Mouse (Mus musculus) liver, postnatal 0 days (tissue): Measurements from ENCODE around the gene Tnfrsf4. TPM values are rescaled to one million over a fixed set of nuclear protein-coding genes. Genes with fewer than 3 reads are reported as not detected.
A peak's percentile ranks its signal among the peaks of the same experiment; 100 is the strongest.

ENCODE experiments used
- ATAC-seq: fragments of 200-750 bp; cut with Nextera tagmentation; 2 replicates; pipeline ENCODE4 v1.8.0; 2017; ENCODE audit warnings: mild to moderate bottlenecking, moderate library complexity
- DNase-seq: peaks from one replicate; pipeline ENCODE4 v3.0.0-alpha.2; 2016
- H3K27ac ChIP-seq: fragments of 300-500 bp; sonication (generic); 2 replicates; pipeline ENCODE4 v1.5.1; 2014; ENCODE audit warnings: antibody characterized with exemption, moderate library complexity, mild to moderate bottlenecking, low read depth
- H3K27me3 ChIP-seq: fragments of 300-500 bp; sonication (generic); 2 replicates; pipeline ENCODE4 v1.6.1; 2014; ENCODE audit warnings: low read length, control low read depth, mixed read lengths; ENCODE audit not compliant: insufficient read depth
- H3K36me3 ChIP-seq: fragments of 300-500 bp; sonication (generic); replicated peaks from 2 replicates; pipeline ENCODE4 v1.6.1; 2014; ENCODE audit warnings: mild to moderate bottlenecking, control low read depth, low read length, moderate library complexity, mixed read lengths; ENCODE audit not compliant: insufficient read depth
- H3K4me1 ChIP-seq: fragments of 300-500 bp; sonication (generic); 2 replicates; pipeline ENCODE4 v1.6.1; 2014; ENCODE audit warnings: antibody characterized with exemption, mild to moderate bottlenecking, control low read depth; ENCODE audit not compliant: insufficient read depth
- H3K4me2 ChIP-seq: fragments of 300-500 bp; sonication (generic); 2 replicates; pipeline ENCODE4 v1.6.1; 2014; ENCODE audit warnings: low read depth, mild to moderate bottlenecking, low read length, moderate library complexity, mixed read lengths
- H3K4me3 ChIP-seq: fragments of 300-500 bp; sonication (generic); 2 replicates; pipeline ENCODE4 v1.5.1; 2014; ENCODE audit warnings: low read depth, low read length
- H3K9ac ChIP-seq: fragments of 300-500 bp; sonication (generic); replicated peaks from 2 replicates; pipeline ENCODE4 v1.6.1; 2014; ENCODE audit warnings: mild to moderate bottlenecking, moderate library complexity
- H3K9me3 ChIP-seq: fragments of 300-500 bp; sonication (generic); 2 replicates; pipeline ENCODE4 v1.6.1; 2016; ENCODE audit warnings: mild to moderate bottlenecking, control low read depth, low read length, mixed read lengths
- CTCF ChIP-seq: sonication (generic); IDR thresholded peaks from 2 replicates; pipeline ENCODE4 v1.5.1; 2016; ENCODE audit warnings: antibody characterized with exemption, low read depth
- EP300 ChIP-seq: IDR thresholded peaks from 2 replicates; pipeline ENCODE4 v1.6.1; 2016; ENCODE audit warnings: antibody characterized with exemption, low read depth, mild to moderate bottlenecking
- WGBS: fragments of 180-500 bp; shearing (Covaris S2); extraction: QIAGEN DNeasy Blood & Tissue Kit; methylation state at CpG from one replicate; pipeline ENCODE4 v1.1.7; 2014; ENCODE audit not compliant: insufficient replicate concordance; 5-methylcytosine and 5-hydroxymethylcytosine counted together
- polyA plus RNA-seq: library from polyadenylated mRNA; unstranded; fragments of >200 nt; fragmentation: Nextera tagmentation; extraction: Ambion mirVana; gene quantifications from 2 replicates; pipeline ENCODE4 v1.2.1, GENCODE M21; 2015

The Tnfrsf4 gene
- polyA plus RNA-seq, 1 experiment from 2014 or later, result 0.36 TPM

DNA sequence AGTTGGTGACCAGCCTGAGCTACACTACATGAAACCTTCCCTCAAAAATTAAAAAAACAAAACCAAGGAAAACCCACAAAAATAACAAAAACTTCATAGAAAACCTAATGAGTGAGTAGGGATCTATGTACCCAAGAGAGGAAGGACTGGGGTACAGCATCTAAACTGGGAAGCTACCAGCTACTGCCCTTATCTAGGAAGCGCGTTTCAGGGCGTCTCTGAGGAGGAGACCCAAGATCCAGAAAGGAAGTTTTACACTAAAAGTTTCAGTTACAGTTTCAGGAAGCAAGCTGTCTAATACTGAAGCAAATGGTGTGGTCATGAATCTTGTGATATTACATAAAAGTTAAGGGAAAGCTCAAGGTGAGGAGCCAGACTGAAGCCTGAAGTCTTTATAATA lies 36.1 kb downstream of the Tnfrsf4 start:
- TF ChIP-seq EP300 (no peak), CTCF (no peak)
- Histone ChIP-seq H3K27me3 (no peaks in the 10 kb centered on the region), H3K9me3 (no peaks in the 10 kb centered on the region), H3K9ac (no peak overlapping the region), H3K4me3 (no peak overlapping the region), H3K36me3 (no peaks in the 10 kb centered on the region), H3K27ac (no peak overlapping the region), H3K4me1 (peaks cover 3% of the 10 kb centered on the region; the same call in 1 of the 2 replicates), H3K4me2 (no peak overlapping the region)
- DNase-seq (no peak), ATAC-seq (no peak)
- WGBS, result 21% methylated on average over 3 of the region's 3 CpGs

DNA sequence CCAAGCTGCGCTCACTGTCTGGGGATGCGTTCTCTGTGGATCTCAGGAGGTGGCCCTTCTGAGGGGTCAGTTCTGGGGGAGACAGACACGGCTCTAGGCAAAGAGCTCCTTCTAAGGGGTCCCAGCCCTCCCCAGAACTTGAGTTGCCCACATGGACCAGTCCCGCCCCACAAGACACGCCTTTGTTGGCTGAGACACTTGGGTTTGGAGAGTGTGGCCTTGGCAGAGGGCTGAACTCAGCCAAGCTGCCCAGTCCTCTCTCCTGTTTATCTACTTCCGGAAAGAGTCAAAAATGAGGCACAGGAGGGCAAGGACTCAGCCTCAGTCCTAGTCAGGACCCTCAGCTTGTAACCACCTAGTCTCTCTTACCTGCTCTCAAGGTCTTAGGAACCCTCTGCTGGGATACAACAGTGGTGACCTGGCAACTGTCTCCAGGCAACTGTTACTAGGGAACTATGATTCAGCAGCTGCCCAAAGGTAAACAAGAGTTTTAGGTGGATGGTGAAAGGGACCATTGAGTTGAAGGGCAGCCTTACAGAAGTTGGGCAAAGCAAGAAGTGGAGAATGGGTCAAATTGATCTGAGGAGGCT lies 36.8 kb downstream of the Tnfrsf4 start:
- Histone ChIP-seq H3K27ac (no peak overlapping the region), H3K9me3 (no peaks in the 10 kb centered on the region), H3K36me3 (no peaks in the 10 kb centered on the region), H3K9ac (no peak overlapping the region), H3K4me2 (no peak overlapping the region), H3K4me1 (peaks cover 3% of the 10 kb centered on the region; the same call in 1 of the 2 replicates), H3K27me3 (no peaks in the 10 kb centered on the region), H3K4me3 (no peak overlapping the region)
- DNase-seq (no peak), ATAC-seq (no peak)
- 70% methylated on average over 6 of the region's 6 CpGs for WGBS
- TF ChIP-seq EP300 (no peak), CTCF (no peak)

DNA sequence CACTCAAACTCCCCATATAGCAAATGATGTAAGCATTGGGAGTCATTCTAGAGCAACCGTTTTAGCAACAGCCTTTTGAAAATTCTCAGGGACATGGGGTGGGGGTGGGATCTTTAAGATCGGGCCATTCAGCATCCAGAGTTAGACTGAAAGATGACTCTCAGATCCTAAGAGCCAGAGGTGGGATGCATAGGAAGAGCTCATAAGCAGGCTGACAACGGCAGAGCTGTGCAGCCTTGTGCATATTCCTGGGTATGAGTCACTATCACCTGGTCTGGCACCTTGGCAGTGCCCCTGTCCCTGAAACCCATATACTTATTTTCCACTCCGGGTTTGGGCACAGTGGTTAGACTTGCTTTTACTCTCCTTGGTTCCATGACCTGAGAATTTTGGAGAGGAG lies 39.5 kb downstream of the Tnfrsf4 start:
- Histone ChIP-seq H3K9me3 (no peaks in the 10 kb centered on the region), H3K4me2 (no peak overlapping the region), H3K27me3 (no peaks in the 10 kb centered on the region), H3K36me3 (no peaks in the 10 kb centered on the region), H3K4me3 (no peak overlapping the region), H3K27ac (no peak overlapping the region), H3K4me1 (peaks cover 3% of the 10 kb centered on the region; the same call in 1 of the 2 replicates), H3K9ac (no peak overlapping the region)
- DNase-seq, result no peak
- no peak for ATAC-seq
- TF ChIP-seq EP300 (no peak), CTCF (no peak)
- whole genome bisulfite sequencing, result 69% methylated on average over 4 of the region's 4 CpGs

DNA sequence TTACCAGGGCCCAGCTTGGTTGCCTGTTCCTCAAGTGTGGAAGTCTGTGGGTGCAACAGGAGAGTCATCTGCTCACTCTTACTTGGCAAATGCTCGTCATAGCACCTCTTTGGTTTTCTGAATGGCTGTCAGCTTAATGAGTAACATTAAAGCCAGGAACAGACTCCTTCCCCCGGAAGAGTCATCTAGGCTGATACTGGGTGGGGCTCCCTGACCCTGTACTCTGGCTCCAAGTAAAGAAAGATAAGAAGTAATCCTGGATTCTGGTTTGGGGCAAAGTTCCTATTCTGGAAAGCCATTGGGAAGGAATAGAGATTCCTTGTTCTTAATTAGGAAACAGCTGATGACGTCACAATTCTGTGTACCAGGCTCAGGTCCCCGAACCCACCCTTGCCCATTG lies 40.5 kb downstream of the Tnfrsf4 start:
- Histone ChIP-seq H3K4me2 (no peak overlapping the region), H3K4me1 (peaks cover 3% of the 10 kb centered on the region; the same call in 1 of the 2 replicates), H3K36me3 (no peaks in the 10 kb centered on the region), H3K4me3 (no peak overlapping the region), H3K9me3 (no peaks in the 10 kb centered on the region), H3K27me3 (no peaks in the 10 kb centered on the region), H3K9ac (no peak overlapping the region), H3K27ac (no peak overlapping the region)
- no peak for ATAC-seq
- no peak for TF ChIP-seq CTCF
- TF ChIP-seq EP300, result no peak
- DNase-seq, result no peak
- 66% methylated on average over 4 of the region's 4 CpGs for WGBS

DNA sequence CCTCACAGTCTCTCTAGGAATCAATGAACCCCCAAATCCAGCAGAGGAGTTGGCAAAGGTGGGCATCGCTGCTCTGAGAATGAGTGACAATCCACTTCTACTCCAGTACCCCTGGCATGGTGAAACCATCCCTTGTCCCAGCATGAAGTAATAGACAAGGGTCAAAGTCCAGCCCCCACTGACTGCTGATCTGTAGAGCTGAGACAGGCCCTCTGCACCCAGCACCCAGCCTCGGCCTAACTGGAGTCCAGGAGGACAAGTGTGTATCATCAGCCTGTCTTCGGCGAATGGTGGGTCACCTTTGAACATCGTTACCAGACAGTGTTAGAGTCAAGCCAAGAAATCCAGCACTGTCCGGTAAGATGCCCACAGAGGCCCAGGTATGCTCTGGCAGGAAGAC lies 41.0 kb downstream of the Tnfrsf4 start:
- Histone ChIP-seq H3K36me3 (no peaks in the 10 kb centered on the region), H3K4me1 (peaks cover 3% of the 10 kb centered on the region; the same call in 1 of the 2 replicates), H3K9ac (no peak overlapping the region), H3K4me3 (no peak overlapping the region), H3K4me2 (no peak overlapping the region), H3K27me3 (no peaks in the 10 kb centered on the region), H3K9me3 (no peaks in the 10 kb centered on the region), H3K27ac (no peak overlapping the region)
- DNase-seq (peak; percentile 50), ATAC-seq (peak; percentile 82)
- TF ChIP-seq CTCF (no peak), EP300 (no peak)
- WGBS, result 78% methylated on average over 6 of the region's 6 CpGs

DNA sequence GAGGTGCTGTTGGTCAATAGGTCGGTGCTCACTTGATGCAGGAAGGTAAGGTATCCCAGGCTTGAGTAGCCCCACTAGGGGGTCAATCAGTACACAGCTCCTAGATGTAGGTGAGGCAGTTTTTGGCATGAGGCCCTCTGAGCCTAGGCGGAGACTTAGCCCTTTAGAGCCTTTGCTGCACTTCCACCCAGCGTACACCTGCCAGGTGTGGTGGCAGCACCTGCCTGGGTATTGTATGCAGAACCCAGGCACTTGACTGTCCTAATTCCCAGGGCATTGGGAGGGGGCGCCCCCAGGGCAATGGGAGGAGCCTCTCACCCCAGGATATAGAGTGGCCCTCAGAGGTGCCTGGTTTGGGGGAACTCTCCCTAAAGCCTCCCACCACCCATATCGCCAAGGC lies 41.5 kb downstream of the Tnfrsf4 start:
- no peaks in the 10 kb centered on the region for H3K27me3 ChIP-seq
- no peak for TF ChIP-seq CTCF
- no peak for TF ChIP-seq EP300
- 87% methylated on average over 5 of the region's 5 CpGs for WGBS

More for the DNA sequence above, 41.5 kb downstream of the Tnfrsf4 start:
- Histone ChIP-seq H3K4me2 (no peak overlapping the region), H3K4me3 (no peak overlapping the region), H3K4me1 (peaks cover 3% of the 10 kb centered on the region; the same call in 1 of the 2 replicates), H3K27ac (no peak overlapping the region), H3K36me3 (no peaks in the 10 kb centered on the region), H3K9me3 (no peaks in the 10 kb centered on the region), H3K9ac (no peak overlapping the region)
- ATAC-seq, result no peak
- no peak for DNase-seq
